Mouse (Mus musculus): ENCODE results near the gene Txndc8.

Txndc8 gene

GRCm38 (mm10) chr4:58009024-58009423 is at the start of gene Txndc8:
Gene Txndc8 (minus strand): TSS chr4:58009124.
- CTCF ChIA-PET, result interaction anchor here (0.6 kb wide), 1 partner anchor 71 kb away, joined by 3 read pairs; no protein-coding TSS in a partner anchor

- CTCF ChIA-PET, result no interaction called here
These were observed 46.7 kb upstream of the Txndc8 start for GRCm38 (mm10) chr4:58055653-58056052.

- CTCF ChIA-PET, result no interaction called here
These were observed 45.5 kb upstream of the Txndc8 start for GRCm38 (mm10) chr4:58054441-58054840.

GRCm38 (mm10) chr4:58050746-58051145 is 41.8 kb upstream of the Txndc8 start:
- CTCF ChIA-PET, result no interaction called here

- CTCF ChIA-PET, result no interaction called here
These were observed 41.4 kb upstream of the Txndc8 start for GRCm38 (mm10) chr4:58050276-58050675.

- CTCF ChIA-PET, result no interaction called here
These were observed 35.9 kb upstream of the Txndc8 start for GRCm38 (mm10) chr4:58044833-58045232.

- CTCF ChIA-PET, result no interaction called here
These were observed 35.4 kb upstream of the Txndc8 start for GRCm38 (mm10) chr4:58044356-58044755.

GRCm38 (mm10) chr4:58040093-58040492 is 31.2 kb upstream of the Txndc8 start:
- CTCF ChIA-PET, result no interaction called here

GRCm38 (mm10) chr4:58037096-58037705 is 28.3 kb upstream of the Txndc8 start:
- CTCF ChIA-PET, result no interaction called here

- CTCF ChIA-PET, result no interaction called here
These were observed 25.7 kb upstream of the Txndc8 start for GRCm38 (mm10) chr4:58034663-58035062.

- CTCF ChIA-PET, result no interaction called here
These were observed 23.8 kb upstream of the Txndc8 start for GRCm38 (mm10) chr4:58032714-58033113.

GRCm38 (mm10) chr4:58003501-58003900 is 5.4 kb downstream of the Txndc8 start:
- CTCF ChIA-PET, result no interaction called here

- CTCF ChIA-PET, result no interaction called here
These were observed 17.5 kb downstream of the Txndc8 start for GRCm38 (mm10) chr4:57991425-57991824.

GRCm38 (mm10) chr4:57974400-57975117 is 34.4 kb downstream of the Txndc8 start:
- CTCF ChIA-PET, result no interaction called here

- CTCF ChIA-PET, result no interaction called here
These were observed 35.2 kb downstream of the Txndc8 start for GRCm38 (mm10) chr4:57973592-57974268.

GRCm38 (mm10) chr4:57970285-57970684 is 38.6 kb downstream of the Txndc8 start:
- CTCF ChIA-PET, result no interaction called here

- CTCF ChIA-PET, result interaction anchor here (0.5 kb wide), 1 partner anchor 933 kb away, joined by 6 read pairs; no protein-coding TSS in a partner anchor
These were observed 41.7 kb downstream of the Txndc8 start for GRCm38 (mm10) chr4:57967195-57967594.

- CTCF ChIA-PET, result no interaction called here
These were observed 43.4 kb downstream of the Txndc8 start for GRCm38 (mm10) chr4:57965516-57965915.

- CTCF ChIA-PET, result no interaction called here
These were observed 44.8 kb downstream of the Txndc8 start for GRCm38 (mm10) chr4:57964143-57964542.

- CTCF ChIA-PET, result interaction anchor here (0.7 kb wide), 1 partner anchor 1866 kb away, joined by 7 read pairs; no protein-coding TSS in a partner anchor
These were observed 49.9 kb downstream of the Txndc8 start for GRCm38 (mm10) chr4:57959056-57959455.

- CTCF ChIA-PET, result no interaction called here
These were observed 50.8 kb downstream of the Txndc8 start for GRCm38 (mm10) chr4:57958098-57958497.

- CTCF ChIA-PET, result interaction anchor here (0.6 kb wide), 1 partner anchor 145 kb away, joined by 3 read pairs; no protein-coding TSS in a partner anchor
These were observed 51.5 kb downstream of the Txndc8 start for GRCm38 (mm10) chr4:57957200-57958085.
